Mouse (Mus musculus) liver, postnatal 0 days (tissue): ENCODE results near the gene Gm4952. TPM values are rescaled to one million over a fixed set of nuclear protein-coding genes. Genes with fewer than 3 reads are reported as not detected.
"Not testable (repeated sequence)": the region's sequence is repeated elsewhere in the genome, so short reads cannot be mapped to it uniquely, and the experiment has no call there.

Experiments used
- ATAC-seq: fragments of 200-750 bp; cut with Nextera tagmentation; 2 replicates; pipeline ENCODE4 v1.8.0; 2017; ENCODE audit warnings: mild to moderate bottlenecking, moderate library complexity
- DNase-seq: peaks from one replicate; pipeline ENCODE4 v3.0.0-alpha.2; 2016
- H3K27ac ChIP-seq: fragments of 300-500 bp; sonication (generic); 2 replicates; pipeline ENCODE4 v1.5.1; 2014; ENCODE audit warnings: antibody characterized with exemption, moderate library complexity, mild to moderate bottlenecking, low read depth
- H3K27me3 ChIP-seq: fragments of 300-500 bp; sonication (generic); 2 replicates; pipeline ENCODE4 v1.6.1; 2014; ENCODE audit warnings: low read length, control low read depth, mixed read lengths; ENCODE audit not compliant: insufficient read depth
- H3K36me3 ChIP-seq: fragments of 300-500 bp; sonication (generic); replicated peaks from 2 replicates; pipeline ENCODE4 v1.6.1; 2014; ENCODE audit warnings: mild to moderate bottlenecking, control low read depth, low read length, moderate library complexity, mixed read lengths; ENCODE audit not compliant: insufficient read depth
- H3K4me1 ChIP-seq: fragments of 300-500 bp; sonication (generic); 2 replicates; pipeline ENCODE4 v1.6.1; 2014; ENCODE audit warnings: antibody characterized with exemption, mild to moderate bottlenecking, control low read depth; ENCODE audit not compliant: insufficient read depth
- H3K4me2 ChIP-seq: fragments of 300-500 bp; sonication (generic); 2 replicates; pipeline ENCODE4 v1.6.1; 2014; ENCODE audit warnings: low read depth, mild to moderate bottlenecking, low read length, moderate library complexity, mixed read lengths
- H3K4me3 ChIP-seq: fragments of 300-500 bp; sonication (generic); 2 replicates; pipeline ENCODE4 v1.5.1; 2014; ENCODE audit warnings: low read depth, low read length
- H3K9ac ChIP-seq: fragments of 300-500 bp; sonication (generic); replicated peaks from 2 replicates; pipeline ENCODE4 v1.6.1; 2014; ENCODE audit warnings: mild to moderate bottlenecking, moderate library complexity
- H3K9me3 ChIP-seq: fragments of 300-500 bp; sonication (generic); 2 replicates; pipeline ENCODE4 v1.6.1; 2016; ENCODE audit warnings: mild to moderate bottlenecking, control low read depth, low read length, mixed read lengths
- CTCF ChIP-seq: sonication (generic); IDR thresholded peaks from 2 replicates; pipeline ENCODE4 v1.5.1; 2016; ENCODE audit warnings: antibody characterized with exemption, low read depth
- EP300 ChIP-seq: IDR thresholded peaks from 2 replicates; pipeline ENCODE4 v1.6.1; 2016; ENCODE audit warnings: antibody characterized with exemption, low read depth, mild to moderate bottlenecking
- whole genome bisulfite sequencing: fragments of 180-500 bp; shearing (Covaris S2); extraction: QIAGEN DNeasy Blood & Tissue Kit; methylation state at CpG from one replicate; pipeline ENCODE4 v1.1.7; 2014; ENCODE audit not compliant: insufficient replicate concordance; 5-methylcytosine and 5-hydroxymethylcytosine counted together
- polyA plus RNA-seq: library from polyadenylated mRNA; unstranded; fragments of >200 nt; fragmentation: Nextera tagmentation; extraction: Ambion mirVana; gene quantifications from 2 replicates; pipeline ENCODE4 v1.2.1, GENCODE M21; 2015

Gene Gm4952
- polyA plus RNA-seq, 1 experiment from 2014 or later, result 262 TPM

- H3K4me1 ChIP-seq, result no peaks in the 10 kb centered on the region
- TF ChIP-seq EP300, result no peak
- no peak for TF ChIP-seq CTCF
- no peaks in the 10 kb centered on the region for H3K36me3 ChIP-seq
- WGBS, result 73% methylated on average over 1 of the region's 1 CpGs
- H3K9ac ChIP-seq, result no peak overlapping the region
- H3K9me3 ChIP-seq, result peaks cover 7% of the 10 kb centered on the region
- DNase-seq (no peak), ATAC-seq (no peak)
- H3K27me3 ChIP-seq, result no peaks in the 10 kb centered on the region
- no peak overlapping the region for H3K4me3 ChIP-seq
- H3K27ac ChIP-seq, result no peak overlapping the region
- no peak overlapping the region for H3K4me2 ChIP-seq
Observed at GRCm38 (mm10) chr19:12666156-12666555, 66.4 kb downstream of the Gm4952 start.

GRCm38 (mm10) chr19:12668601-12669000 lies 68.8 kb downstream of the Gm4952 start:
- H3K27ac ChIP-seq, DNase-seq, H3K4me3 ChIP-seq, H3K4me2 ChIP-seq, H3K4me1 ChIP-seq, H3K27me3 ChIP-seq, ATAC-seq, H3K36me3 ChIP-seq, H3K9me3 ChIP-seq, H3K9ac ChIP-seq: not testable (repeated sequence)
- 90% methylated on average over 3 of the region's 3 CpGs for WGBS

- Histone ChIP-seq H3K4me2 (no peak within 1 kb of the TSS), H3K4me3 (no peak within 1 kb of the TSS), H3K4me1 (no peaks in the 10 kb centered on the region), H3K27ac (no peak within 1 kb of the TSS), H3K9me3 (no peaks in the 10 kb centered on the region), H3K27me3 (no peaks in the 10 kb centered on the region), H3K9ac (no peak within 1 kb of the TSS), H3K36me3 (no peaks in the 10 kb centered on the region)
- TF ChIP-seq CTCF, result no peak
- no peak for TF ChIP-seq EP300
- DNase-seq (no peak), ATAC-seq (no peak)
Observed at GRCm38 (mm10) chr19:12670139-12670538, 70.4 kb downstream of the Gm4952 start, which contains the start of gene Olfr1442. Olfr1442 (plus strand) TSS chr19:12670439.

GRCm38 (mm10) chr19:12671051-12671450 lies 71.3 kb downstream of the Gm4952 start:
- H3K9ac ChIP-seq, result no peak overlapping the region

GRCm38 (mm10) chr19:12677812-12678211 lies 78.0 kb downstream of the Gm4952 start, which contains the start of gene Olfr1443:
Olfr1443 (plus strand) TSS chr19:12678112.
- Histone ChIP-seq H3K27me3 (no peaks in the 10 kb centered on the region), H3K4me3 (no peak within 1 kb of the TSS), H3K4me1 (no peaks in the 10 kb centered on the region), H3K4me2 (no peak within 1 kb of the TSS), H3K36me3 (no peaks in the 10 kb centered on the region), H3K9me3 (no peaks in the 10 kb centered on the region), H3K9ac (no peak within 1 kb of the TSS), H3K27ac (no peak within 1 kb of the TSS)
- TF ChIP-seq EP300 (no peak), CTCF (no peak)
- WGBS, result 65% methylated on average over 3 of the region's 3 CpGs
- ATAC-seq, result no peak
- DNase-seq, result no peak

More at GRCm38 (mm10) chr19:12671051-12671450, 71.3 kb downstream of the Gm4952 start:
- no peak for ATAC-seq
- H3K4me1 ChIP-seq, result no peaks in the 10 kb centered on the region
- no peaks in the 10 kb centered on the region for H3K27me3 ChIP-seq
- TF ChIP-seq CTCF (no peak), EP300 (no peak)
- H3K4me2 ChIP-seq, result no peak overlapping the region
- no peak overlapping the region for H3K4me3 ChIP-seq
- no peak overlapping the region for H3K27ac ChIP-seq
- WGBS, result 71% methylated on average over 4 of the region's 4 CpGs
- H3K36me3 ChIP-seq, result no peaks in the 10 kb centered on the region
- DNase-seq, result no peak
- no peaks in the 10 kb centered on the region for H3K9me3 ChIP-seq

Other genes starting within 250 kb of the Gm4952 start
- not detected in 2 replicates for gene Olfr1440, start 212.7 kb upstream of the Gm4952 start, polyA plus RNA-seq
- gene Olfr1441, start 182.5 kb upstream of the Gm4952 start, polyA plus RNA-seq, result not detected in 2 replicates
- gene Pfpl, start 172.1 kb upstream of the Gm4952 start, polyA plus RNA-seq, result not detected in 2 replicates
- gene Mpeg1, start 139.2 kb upstream of the Gm4952 start, polyA plus RNA-seq, result 3.5 and 3.8 TPM in 2 replicates
- gene Dtx4, start 98.5 kb upstream of the Gm4952 start, polyA plus RNA-seq, result 1.8 and 2.1 TPM in 2 replicates
- 14.4 and 15.4 TPM in 2 replicates for gene Fam111a, start 54.2 kb upstream of the Gm4952 start, polyA plus RNA-seq
- 6.0 and 6.5 TPM in 2 replicates for gene Glyat, start 33.3 kb downstream of the Gm4952 start, polyA plus RNA-seq
- not detected in 2 replicates for gene Olfr1442, start 70.5 kb downstream of the Gm4952 start, polyA plus RNA-seq
- not detected in 2 replicates for gene Olfr1443, start 78.1 kb downstream of the Gm4952 start, polyA plus RNA-seq
- 16.3 and 20.3 TPM in 2 replicates for gene Keg1, start 95.8 kb downstream of the Gm4952 start, polyA plus RNA-seq
- gene Cntf, start 165.7 kb downstream of the Gm4952 start, polyA plus RNA-seq, result 0.23 and 0.52 TPM in 2 replicates
- gene Zfp91, start 196.2 kb downstream of the Gm4952 start, polyA plus RNA-seq, result 6.7 and 7.0 TPM in 2 replicates
- gene Lpxn, start 196.2 kb downstream of the Gm4952 start, polyA plus RNA-seq, result 3.1 and 4.1 TPM in 2 replicates
- gene Gm5244, start 246.7 kb downstream of the Gm4952 start, polyA plus RNA-seq, result not detected in 2 replicates